Mouse (Mus musculus) lung, embryonic 16.5 days (tissue): Measurements from ENCODE around the gene Hes6. TPM values are rescaled to one million over a fixed set of nuclear protein-coding genes. Genes with fewer than 3 reads are reported as not detected.

Source experiments
- ATAC-seq: fragments of 200-750 bp; cut with Nextera tagmentation; 2 replicates; pipeline ENCODE4 v1.8.0; 2017; ENCODE audit warnings: low read depth, mild to moderate bottlenecking, moderate library complexity
- H3K27ac ChIP-seq: fragments of 300-500 bp; sonication (generic); 2 replicates; pipeline ENCODE4 v1.5.1; 2014; ENCODE audit warnings: mild to moderate bottlenecking, control low read depth, low read length
- H3K27me3 ChIP-seq: fragments of 300-500 bp; sonication (generic); 2 replicates; pipeline ENCODE4 v1.6.1; 2014; ENCODE audit warnings: low read depth, low read length, mixed read lengths; ENCODE audit not compliant: control insufficient read depth, insufficient read depth
- H3K36me3 ChIP-seq: fragments of 300-500 bp; sonication (generic); 2 replicates; pipeline ENCODE4 v1.6.1; 2014; ENCODE audit warnings: low read length; ENCODE audit not compliant: control insufficient read depth, insufficient read depth
- H3K4me1 ChIP-seq: fragments of 300-500 bp; sonication (generic); replicated peaks from 2 replicates; pipeline ENCODE4 v1.6.1; 2014; ENCODE audit warnings: low read length, mixed read lengths; ENCODE audit not compliant: control insufficient read depth, insufficient read depth
- H3K4me2 ChIP-seq: fragments of 300-500 bp; sonication (generic); 2 replicates; pipeline ENCODE4 v1.6.1; 2014; ENCODE audit warnings: low read depth, low read length, control low read depth
- H3K4me3 ChIP-seq: fragments of 300-500 bp; sonication (generic); 2 replicates; pipeline ENCODE4 v1.5.1; 2014; ENCODE audit warnings: mild to moderate bottlenecking, low read length, control low read depth
- H3K9ac ChIP-seq: fragments of 300-500 bp; sonication (generic); 2 replicates; pipeline ENCODE4 v1.6.1; 2014; ENCODE audit warnings: low read length, control low read depth
- H3K9me3 ChIP-seq: fragments of 300-500 bp; sonication (generic); 2 replicates; pipeline ENCODE4 v1.6.1; 2016; ENCODE audit warnings: low read length; ENCODE audit not compliant: control insufficient read depth
- WGBS: fragments of 180-500 bp; shearing (Covaris S2); extraction: QIAGEN DNeasy Blood & Tissue Kit; methylation state at CpG from one replicate; pipeline ENCODE4 v1.1.7; 2014; 5-methylcytosine and 5-hydroxymethylcytosine counted together
- polyA plus RNA-seq: library from polyadenylated mRNA; unstranded; fragments of >200 nt; fragmentation: Nextera tagmentation; extraction: Ambion mirVana; gene quantifications from 2 replicates; pipeline ENCODE4 v1.2.1, GENCODE M21; 2015

Hes6 gene
- polyA plus RNA-seq, 1 experiment from 2014 or later: 73.2 TPM

DNA sequence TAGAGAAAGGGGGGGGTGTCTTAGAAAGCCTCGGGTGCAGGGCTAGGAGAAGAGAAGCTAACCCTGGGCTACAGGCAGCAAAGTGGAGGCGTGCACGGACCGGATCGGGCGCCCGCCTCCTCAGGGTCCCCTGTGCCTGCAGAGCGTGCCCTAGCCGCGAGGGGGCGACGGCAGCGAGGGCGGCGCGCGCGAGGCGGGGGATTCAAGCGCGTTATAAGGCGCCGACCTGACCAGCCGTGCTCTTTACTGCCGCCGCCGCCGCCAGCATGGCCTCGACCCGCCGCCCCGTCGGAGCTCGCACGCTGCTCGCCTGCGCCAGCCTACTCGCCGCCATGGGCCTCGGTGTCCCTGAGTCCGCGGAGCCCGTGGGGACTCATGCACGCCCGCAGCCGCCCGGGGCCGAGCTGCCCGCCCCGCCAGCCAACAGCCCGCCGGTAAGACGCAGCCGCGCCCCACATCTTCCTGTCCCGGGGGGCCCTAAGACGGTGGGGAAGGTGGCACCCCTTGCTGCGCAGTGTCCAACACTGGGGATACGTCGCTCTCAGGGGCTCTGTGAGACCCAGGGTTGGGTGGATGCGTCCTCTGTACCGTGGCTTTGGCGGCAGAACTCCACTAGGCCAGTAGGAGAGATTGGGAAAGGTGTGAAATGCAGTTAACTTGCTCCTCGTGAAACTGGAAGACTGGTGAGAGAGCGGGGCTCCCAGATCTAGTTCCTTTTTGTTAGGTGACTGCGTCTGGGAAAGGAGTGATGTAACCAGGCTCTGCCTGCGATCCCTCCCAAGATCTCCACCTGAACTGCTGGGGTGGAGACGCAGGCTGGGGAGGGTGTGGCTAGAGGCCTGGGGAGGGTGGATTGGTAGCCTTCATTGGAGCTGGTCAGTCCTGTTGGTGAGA is 47.4 kb downstream of the Hes6 start, which contains the start of gene Erfe:
Erfe (plus strand) TSS at position 216 of the 894 bp plus-strand sequence.
- Histone ChIP-seq H3K4me2 (peak within 1 kb of the TSS; percentile 96), H3K4me1 (peaks cover 4% of the 10 kb centered on the region; the same call in 1 of the 2 replicates), H3K27me3 (no peaks in the 10 kb centered on the region), H3K27ac (no peak within 1 kb of the TSS), H3K9ac (peak within 1 kb of the TSS; percentile 77), H3K9me3 (no peaks in the 10 kb centered on the region), H3K36me3 (peaks cover 3% of the 10 kb centered on the region; the same call in 1 of the 2 replicates), H3K4me3 (peak within 1 kb of the TSS; percentile 56)
- WGBS: 2% methylated on average over 54 of the region's 68 CpGs
- ATAC-seq: peak; percentile 74

DNA sequence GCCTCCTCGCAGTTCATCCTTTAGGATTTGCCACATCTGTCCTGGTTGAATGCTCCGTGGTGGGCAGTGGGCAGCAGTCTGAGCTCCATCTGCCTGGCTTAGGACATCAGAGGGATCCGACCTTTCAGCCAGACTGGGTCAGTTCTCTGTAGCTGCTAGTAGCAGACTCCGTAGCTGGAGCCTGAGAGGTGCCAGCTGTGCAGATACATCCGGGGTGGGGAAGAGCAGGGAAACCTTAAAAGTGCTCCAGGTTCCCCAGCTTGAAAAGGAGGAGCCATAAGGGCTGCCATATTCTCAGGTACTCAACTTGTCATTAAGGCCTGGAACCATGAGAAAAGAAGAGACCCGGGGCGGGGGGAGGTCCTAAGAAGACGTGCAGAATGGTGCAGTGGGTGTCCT is 48.0 kb downstream of the Hes6 start:
- H3K9ac ChIP-seq: peak overlapping the region; percentile 77
- H3K4me2 ChIP-seq: peak overlapping the region; percentile 96
- peak; percentile 27; the same call in 1 of the 2 replicates for ATAC-seq
- WGBS: 22% methylated on average over 8 of the region's 8 CpGs
- H3K27me3 ChIP-seq: no peaks in the 10 kb centered on the region
- H3K27ac ChIP-seq: no peak overlapping the region
- H3K4me1 ChIP-seq: peaks cover 4% of the 10 kb centered on the region; the same call in 1 of the 2 replicates
- peaks cover 3% of the 10 kb centered on the region; the same call in 1 of the 2 replicates for H3K36me3 ChIP-seq
- no peaks in the 10 kb centered on the region for H3K9me3 ChIP-seq
- peak overlapping the region; percentile 56 for H3K4me3 ChIP-seq

DNA sequence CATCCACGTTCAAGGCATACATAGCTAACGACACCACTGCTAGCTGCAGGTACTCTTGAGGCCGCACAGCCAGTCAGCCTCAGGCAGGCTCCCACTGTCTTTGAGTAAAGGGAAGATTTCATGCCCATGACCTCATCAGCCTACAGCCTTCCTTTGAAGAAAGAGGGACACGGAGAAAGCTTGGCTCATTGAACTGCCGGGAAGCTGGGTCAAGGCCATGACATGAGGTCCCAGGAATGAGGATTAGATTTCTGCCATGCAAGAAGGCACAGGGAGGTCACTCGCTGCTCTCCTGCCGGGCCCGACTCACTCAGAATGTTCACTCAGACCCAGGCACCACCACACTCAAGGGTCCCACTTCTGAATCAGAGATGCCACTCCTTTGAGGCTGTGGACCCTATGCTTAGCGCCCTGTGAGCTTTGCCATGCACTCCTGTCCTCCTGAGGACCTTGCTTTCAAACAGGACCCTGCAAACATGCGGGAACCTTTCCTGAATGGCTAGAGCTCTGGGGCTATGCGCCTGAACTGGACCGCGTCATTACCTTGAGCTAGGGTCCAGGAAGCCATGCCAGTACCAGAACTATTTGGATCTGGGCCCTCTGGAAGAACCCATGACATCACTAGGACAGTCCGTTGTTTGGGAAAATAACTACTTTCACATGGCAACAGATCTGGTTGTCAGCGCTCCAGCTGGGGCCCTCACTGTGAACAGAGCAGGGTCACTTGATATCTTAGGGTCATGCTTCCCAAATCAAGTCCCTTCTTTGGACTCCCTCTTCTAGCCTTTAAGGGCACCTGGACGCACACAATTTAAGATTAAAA is 48.8 kb downstream of the Hes6 start:
- no peak overlapping the region for H3K9ac ChIP-seq
- H3K27ac ChIP-seq: no peak overlapping the region
- peaks cover 4% of the 10 kb centered on the region; the same call in 1 of the 2 replicates for H3K4me1 ChIP-seq
- H3K36me3 ChIP-seq: 0 out of 2 replicates have a peak, but pooled peaks cover 2% of the 10 kb centered on the region
- no peak for ATAC-seq
- H3K9me3 ChIP-seq: no peaks in the 10 kb centered on the region
- H3K4me2 ChIP-seq: no peak overlapping the region
- H3K27me3 ChIP-seq: no peaks in the 10 kb centered on the region
- no peak overlapping the region for H3K4me3 ChIP-seq
- 93% methylated on average over 16 of the region's 16 CpGs for WGBS

DNA sequence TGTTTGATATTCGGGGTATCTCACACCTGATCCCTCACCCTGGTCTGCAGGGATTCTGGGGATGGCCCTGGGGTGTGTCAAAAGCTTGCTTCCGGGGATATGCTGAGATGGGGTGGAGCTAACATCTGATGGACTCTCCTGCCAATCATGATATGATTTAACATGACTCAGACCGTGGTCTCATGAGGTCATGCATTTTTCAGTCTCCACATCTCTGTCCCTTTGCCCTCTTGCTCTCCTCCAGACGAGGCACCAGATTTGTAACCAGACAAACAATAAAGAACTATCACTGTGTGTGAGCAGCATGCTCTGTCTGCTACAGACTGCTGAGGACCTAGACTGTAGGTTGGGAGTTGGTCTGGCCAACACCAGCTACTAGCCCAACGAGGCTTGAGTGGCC is 51.7 kb downstream of the Hes6 start:
- 64% methylated on average over 5 of the region's 5 CpGs for WGBS
- ATAC-seq: no peak
- H3K9me3 ChIP-seq: no peaks in the 10 kb centered on the region

More for the DNA sequence above, 51.7 kb downstream of the Hes6 start:
- Histone ChIP-seq H3K4me2 (no peak overlapping the region), H3K4me1 (peaks cover 4% of the 10 kb centered on the region; the same call in 1 of the 2 replicates), H3K27ac (no peak overlapping the region), H3K9ac (no peak overlapping the region), H3K4me3 (no peak overlapping the region), H3K27me3 (no peaks in the 10 kb centered on the region), H3K36me3 (no peaks in the 10 kb centered on the region)

Other genes with a start within 250 kb of the Hes6 start
- gene Ramp1, start 234.2 kb downstream of the Hes6 start, polyA plus RNA-seq: 8.6 and 9.4 TPM in 2 replicates
- gene Ube2f, start 163.7 kb downstream of the Hes6 start, polyA plus RNA-seq: 60.8 and 65.7 TPM in 2 replicates
- gene Scly, start 115.7 kb downstream of the Hes6 start, polyA plus RNA-seq: 16.7 and 19.0 TPM in 2 replicates
- not detected in 2 replicates for gene Espnl, start 92.0 kb downstream of the Hes6 start, polyA plus RNA-seq
- 1.4 and 1.7 TPM in 2 replicates for gene Klhl30, start 63.0 kb downstream of the Hes6 start, polyA plus RNA-seq
- gene Erfe, start 47.6 kb downstream of the Hes6 start, polyA plus RNA-seq: 1.6 and 2.2 TPM in 2 replicates
- 133 and 139 TPM in 2 replicates for gene Ilkap, start 15.2 kb downstream of the Hes6 start, polyA plus RNA-seq
- gene Per2, start 45.3 kb upstream of the Hes6 start, polyA plus RNA-seq: 10.7 and 12.2 TPM in 2 replicates
- 12.8 and 13.0 TPM in 2 replicates for gene Traf3ip1, start 80.6 kb upstream of the Hes6 start, polyA plus RNA-seq
- 5.8 and 6.0 TPM in 2 replicates for gene Asb1, start 126.5 kb upstream of the Hes6 start, polyA plus RNA-seq